ENCODE assay signal across 10 mouse cellular contexts in genomic region chr7:28816201-28816600, GRCm38 (mm10). TPM values are rescaled to one million over a fixed set of nuclear protein-coding genes. Genes with fewer than 3 reads are reported as not detected.
DNase-seq lines count a peak whose midpoint lies in the region; ATAC-seq and TF ChIP-seq lines count a peak whose summit lies in the region.
"Had no signal": no experiment of that assay in that cellular context is flagged by ENCODE, and none has a peak within 500 bp of the region (broad histone marks: within the 10 kb centered on the region; RNA-seq: fewer than 3 reads in every experiment).

No protein-coding gene starts in this region.

- TF ChIP-seq CTCF in gastrocnemius, adult 2 months (IDR thresholded peaks at IDR 0.05): no peak
- TF ChIP-seq CTCF in liver, postnatal 0 days (IDR thresholded peaks at IDR 0.05; ENCODE audit: low read depth): no peak

- H3K9me3 ChIP-seq in megakaryocyte, embryonic 14.5 days: no peaks in the 10 kb centered on the region
- no peaks in the 10 kb centered on the region for H3K9me3 ChIP-seq in liver, postnatal 0 days (ENCODE audit: low read length)
- H3K9me3 ChIP-seq: liver, embryonic 13.5 days had no signal

- peaks cover 92% of the 10 kb centered on the region for H3K4me1 ChIP-seq in megakaryocyte, embryonic 14.5 days
- H3K4me1 ChIP-seq in liver, postnatal 0 days (ENCODE audit: insufficient read depth): peaks cover 42% of the 10 kb centered on the region

- no peak overlapping the region for H3K4me2 ChIP-seq in liver, postnatal 0 days (ENCODE audit: low read depth, low read length)
- H3K4me2 ChIP-seq: liver, embryonic 13.5 days had no signal

- H3K4me3 ChIP-seq in gastrocnemius, adult 2 months: 0 out of 2 replicates have a peak overlapping the region, but pooled peaks have one; percentile 15
- H3K4me3 ChIP-seq in megakaryocyte, embryonic 14.5 days (replicated peaks): peak overlapping the region; percentile 11
- no peak overlapping the region for H3K4me3 ChIP-seq in liver, postnatal 0 days (ENCODE audit: low read depth, low read length)
- H3K4me3 ChIP-seq: liver, embryonic 13.5 days had no signal

- intact Hi-C loops in gastrocnemius, adult 2 months (cut with DNase I): no loop called here
- intact Hi-C loops in left cerebral cortex, postnatal 14 days (cut with DNase I): loop anchor here (5.0 kb wide), 1 partner anchor 81 kb away; no protein-coding TSS in a partner anchor

- peak overlapping the region; percentile 26; the same call in 1 of the 2 replicates for H3K9ac ChIP-seq in liver, postnatal 0 days (replicated peaks)
- H3K9ac ChIP-seq: liver, embryonic 13.5 days had no signal

- no peak for DNase-seq in gastrocnemius, adult 2 months
- DNase-seq in gastrocnemius, adult 18-20 months (ENCODE audit: low spot score): no peak
- peak; percentile 57 for DNase-seq in R1 (ENCODE audit: low read depth, low spot score)
- DNase-seq in liver, postnatal 0 days: no peak
- no peak for DNase-seq in Muller cell, postnatal 12 days (ENCODE audit: inconsistent ontology term)
- no peak for DNase-seq in left cerebral cortex, postnatal 14 days (ENCODE audit: low spot score in 2 of 2)
- DNase-seq: liver, embryonic 13.5 days; thymus, adult 2 months had no signal

- no peaks in the 10 kb centered on the region for H3K27me3 ChIP-seq in megakaryocyte, embryonic 14.5 days (replicated peaks)
- H3K27me3 ChIP-seq in liver, postnatal 0 days (ENCODE audit: insufficient read depth, low read length): no peaks in the 10 kb centered on the region
- H3K27me3 ChIP-seq: liver, embryonic 13.5 days had no signal

- WGBS in liver, postnatal 0 days (ENCODE audit: insufficient replicate concordance): 71% methylated on average over 9 of the region's 9 CpGs

- H3K27ac ChIP-seq in gastrocnemius, adult 2 months: 0 out of 2 replicates have a peak overlapping the region, but pooled peaks have one; percentile 16
- H3K27ac ChIP-seq in liver, postnatal 0 days (ENCODE audit: low read depth): no peak overlapping the region
- H3K27ac ChIP-seq: liver, embryonic 13.5 days had no signal

- peaks cover 93% of the 10 kb centered on the region for H3K36me3 ChIP-seq in megakaryocyte, embryonic 14.5 days (replicated peaks; ENCODE audit: low read length)
- peaks cover 82% of the 10 kb centered on the region for H3K36me3 ChIP-seq in liver, postnatal 0 days (replicated peaks; ENCODE audit: insufficient read depth, low read length)

- ATAC-seq in megakaryocyte, adult 5-6 weeks (ENCODE audit: poor library complexity, severe bottlenecking): no peak
- no peak for ATAC-seq in liver, postnatal 0 days

- TF ChIP-seq EP300 in liver, postnatal 0 days (IDR thresholded peaks at IDR 0.05; ENCODE audit: low read depth): no peak

RNA-seq across cellular contexts. Expression of gene Hnrnpl, which starts 7.9 kb away (rescaled TPM):
- total RNA-seq in gastrocnemius, adult 2 months (2021): 100 to 1,000 TPM; 131 to 143 TPM
- total RNA-seq in gastrocnemius, adult 18-20 months (2021): 100 to 1,000 TPM; 110 to 131 TPM
- 226 and 241 TPM in 2 replicates for polyA plus RNA-seq in megakaryocyte, embryonic 14.5 days (2012; ENCODE audit: insufficient read depth, low replicate concordance)
- 275 and 307 TPM in 2 replicates for total RNA-seq in megakaryocyte, adult 5-6 weeks (2015)
- total RNA-seq in megakaryocyte, adult 5-6 weeks (2017): 187 and 291 TPM in 2 replicates
- polyA plus RNA-seq in liver, postnatal 0 days (2015; fragmentation: Nextera tagmentation; extraction: Ambion mirVana): 82.0 and 88.6 TPM in 2 replicates
- total RNA-seq in left cerebral cortex, postnatal 14 days (2021): 100 to 1,000 TPM; 401 to 422 TPM

RNA-seq across cellular contexts. Expression of gene Ech1, which starts 8.8 kb away (rescaled TPM):
- 100 to 1,000 TPM; 173 to 338 TPM for total RNA-seq in gastrocnemius, adult 2 months (2021)
- 100 to 1,000 TPM; 227 to 344 TPM for total RNA-seq in gastrocnemius, adult 18-20 months (2021)
- 12.0 and 64.8 TPM in 2 replicates for polyA plus RNA-seq in megakaryocyte, embryonic 14.5 days (2012; ENCODE audit: insufficient read depth, low replicate concordance)
- 119 TPM in 2 replicates for total RNA-seq in megakaryocyte, adult 5-6 weeks (2015)
- total RNA-seq in megakaryocyte, adult 5-6 weeks (2017): 78.8 and 82.8 TPM in 2 replicates
- polyA plus RNA-seq in liver, postnatal 0 days (2015; fragmentation: Nextera tagmentation; extraction: Ambion mirVana): 534 and 566 TPM in 2 replicates
- total RNA-seq in left cerebral cortex, postnatal 14 days (2021): 10 to 100 TPM; 43.6 to 44.2 TPM

RNA-seq across cellular contexts. Expression of gene Lgals4, which starts 17.5 kb away (rescaled TPM):
- 1 to 10 TPM; 2.6 to 7.3 TPM for total RNA-seq in gastrocnemius, adult 2 months (2021)
- total RNA-seq in gastrocnemius, adult 18-20 months (2021): 1 to 10 TPM; 1.7 to 3.9 TPM
- 1.3 TPM in 1 of 2 replicates, not detected in the other for polyA plus RNA-seq in megakaryocyte, embryonic 14.5 days (2012; ENCODE audit: insufficient read depth, low replicate concordance)
- total RNA-seq in megakaryocyte, adult 5-6 weeks (2015): 3.1 and 13.4 TPM in 2 replicates
- total RNA-seq in megakaryocyte, adult 5-6 weeks (2017): 5.2 and 5.9 TPM in 2 replicates
- polyA plus RNA-seq in liver, postnatal 0 days (2015; fragmentation: Nextera tagmentation; extraction: Ambion mirVana): 19.5 and 21.3 TPM in 2 replicates
- 1 to 10 TPM; 2.6 TPM for total RNA-seq in left cerebral cortex, postnatal 14 days (2021)

RNA-seq across cellular contexts. Expression of gene Rinl, which starts 27.4 kb away (rescaled TPM):
- under 1 TPM; 0.71 to 0.89 TPM for total RNA-seq in gastrocnemius, adult 2 months (2021)
- total RNA-seq in gastrocnemius, adult 18-20 months (2021): under 1 TPM; 0.45 to 0.46 TPM
- polyA plus RNA-seq in megakaryocyte, embryonic 14.5 days (2012; ENCODE audit: insufficient read depth, low replicate concordance): 30.8 and 66.7 TPM in 2 replicates
- 64.9 and 68.8 TPM in 2 replicates for total RNA-seq in megakaryocyte, adult 5-6 weeks (2015)
- 62.6 and 71.5 TPM in 2 replicates for total RNA-seq in megakaryocyte, adult 5-6 weeks (2017)
- polyA plus RNA-seq in liver, postnatal 0 days (2015; fragmentation: Nextera tagmentation; extraction: Ambion mirVana): 7.2 and 7.6 TPM in 2 replicates
- total RNA-seq in left cerebral cortex, postnatal 14 days (2021): 1 to 10 TPM; 1.6 to 2.5 TPM

RNA-seq across cellular contexts. Expression of gene Lgals7, which starts 47.5 kb away (rescaled TPM):
- not detected for total RNA-seq in gastrocnemius, adult 2 months (2021)
- under 1 TPM in 1 of 2 experiments, not detected in 1; 0.66 TPM for total RNA-seq in gastrocnemius, adult 18-20 months (2021)
- not detected in 2 replicates for polyA plus RNA-seq in megakaryocyte, embryonic 14.5 days (2012; ENCODE audit: insufficient read depth, low replicate concordance)
- not detected in 2 replicates for total RNA-seq in megakaryocyte, adult 5-6 weeks (2015)
- total RNA-seq in megakaryocyte, adult 5-6 weeks (2017): not detected in 2 replicates
- 0.14 and 0.34 TPM in 2 replicates for polyA plus RNA-seq in liver, postnatal 0 days (2015; fragmentation: Nextera tagmentation; extraction: Ambion mirVana)
- under 1 TPM in 1 of 2 experiments, not detected in 1; 0.47 TPM for total RNA-seq in left cerebral cortex, postnatal 14 days (2021)
